Mouse (Mus musculus) stomach, postnatal 0 days (tissue): Measurements from ENCODE around the gene Zbtb22.

ENCODE experiments used
- CTCF ChIP-seq: IDR thresholded peaks from 2 replicates; pipeline ENCODE4 v1.5.1; 2016; ENCODE audit warnings: antibody characterized with exemption, low read depth, mild to moderate bottlenecking, moderate library complexity
- EP300 ChIP-seq: optimal IDR thresholded peaks from 2 replicates; pipeline ENCODE3; 2016; ENCODE audit warnings: antibody characterized with exemption

GRCm38 (mm10) chr17:33950131-33950625 is 34.5 kb downstream of the Zbtb22 start:
- TF ChIP-seq CTCF (no peak), EP300 (no peak)
